Mouse (Mus musculus) bone marrow macrophage, adult 2 months (primary cell): ENCODE measurements around the gene Bbs1.

Experiments
- CTCF ChIP-seq: IDR thresholded peaks from 2 replicates; pipeline ENCODE4 v1.5.1; 2012; ENCODE audit warnings: low read depth, mild to moderate bottlenecking, low read length, moderate library complexity
- POLR2A ChIP-seq: IDR thresholded peaks from 2 replicates; pipeline ENCODE4 v1.6.1; 2012; ENCODE audit warnings: mild to moderate bottlenecking, low read depth, low read length, borderline replicate concordance

GRCm38 (mm10) chr19:4936896-4937295 lies 30.5 kb upstream of the Bbs1 start:
- TF ChIP-seq POLR2A (no peak), CTCF (no peak)
